Mouse (Mus musculus): ENCODE data around the gene Lrrc75b. TPM values are rescaled to one million over a fixed set of nuclear protein-coding genes. Genes with fewer than 3 reads are reported as not detected.

Gene Lrrc75b
- polyA plus RNA-seq, 1 experiment, result 1.1 TPM

- no peak overlapping the region for H3K4me2 ChIP-seq (ENCODE audit: low read depth)
- TF ChIP-seq SRF (IDR thresholded peaks at IDR 0.05; ENCODE audit: control insufficient read depth, insufficient read length, low read depth) (no peak), MYOG (IDR thresholded peaks at IDR 0.05; ENCODE audit: control insufficient read depth in 1 of 3, insufficient read depth in 1 of 3, insufficient read length in 2 of 3, low read depth in 2 of 3) (peak in 1 of 3 experiments; percentile 68), POLR2A (IDR thresholded peaks at IDR 0.05; ENCODE audit: insufficient read length, low read depth) (no peak), REST (IDR thresholded peaks at IDR 0.05; ENCODE audit: insufficient read depth, insufficient read length) (no peak), MYOD1 (IDR thresholded peaks at IDR 0.05; ENCODE audit: control insufficient read depth in 1 of 3, insufficient read length in 2 of 3, low read depth in 2 of 3) (peak in 1 of 3 experiments; percentile 61), TCF12 (IDR thresholded peaks at IDR 0.05; ENCODE audit: insufficient read depth, poor library complexity, severe bottlenecking) (no peak), E2F4 (IDR thresholded peaks at IDR 0.05; ENCODE audit: insufficient read depth) (no peak)
- H3K36me3 ChIP-seq (ENCODE audit: control insufficient read depth, insufficient read depth), result peaks cover 37% of the 10 kb centered on the region
- peaks cover 14% of the 10 kb centered on the region for H3K79me2 ChIP-seq (ENCODE audit: control insufficient read depth, insufficient read depth)
- H3K4me3 ChIP-seq, result no peak overlapping the region
- H3ac ChIP-seq (ENCODE audit: control insufficient read depth, insufficient read length), result no peak overlapping the region
- H3K27me3 ChIP-seq (ENCODE audit: control insufficient read depth, insufficient read depth, insufficient read length), result no peaks in the 10 kb centered on the region
These were observed 24.0 kb downstream of the Lrrc75b start for GRCm38 (mm10) chr10:75536123-75536522.

GRCm38 (mm10) chr10:75535423-75535822 lies 24.7 kb downstream of the Lrrc75b start:
- Histone ChIP-seq H3K27me3 (ENCODE audit: control insufficient read depth, insufficient read depth, insufficient read length) (no peaks in the 10 kb centered on the region), H3ac (ENCODE audit: control insufficient read depth, insufficient read length) (no peak overlapping the region), H3K4me3 (no peak overlapping the region), H3K79me2 (ENCODE audit: control insufficient read depth, insufficient read depth) (peaks cover 21% of the 10 kb centered on the region), H3K36me3 (ENCODE audit: control insufficient read depth, insufficient read depth) (peaks cover 37% of the 10 kb centered on the region), H3K4me2 (ENCODE audit: low read depth) (no peak overlapping the region)
- no peak for TF ChIP-seq MYOG (IDR thresholded peaks at IDR 0.05; ENCODE audit: control insufficient read depth in 1 of 3, insufficient read depth in 1 of 3, insufficient read length in 2 of 3, low read depth in 2 of 3)
- no peak for TF ChIP-seq MAX (IDR thresholded peaks at IDR 0.05; ENCODE audit: low read depth)
- TF ChIP-seq MYOD1 (IDR thresholded peaks at IDR 0.05; ENCODE audit: control insufficient read depth in 1 of 3, insufficient read length in 2 of 3, low read depth in 2 of 3), result no peak
- TF ChIP-seq E2F4 (IDR thresholded peaks at IDR 0.05; ENCODE audit: insufficient read depth), result no peak
- no peak for TF ChIP-seq TCF3 (IDR thresholded peaks at IDR 0.05; ENCODE audit: insufficient read length, low read depth)
- no peak for TF ChIP-seq SRF (IDR thresholded peaks at IDR 0.05; ENCODE audit: control insufficient read depth, insufficient read length, low read depth)
- TF ChIP-seq CEBPB (IDR thresholded peaks at IDR 0.05; ENCODE audit: insufficient read depth, poor library complexity, severe bottlenecking), result no peak
- no peak for TF ChIP-seq USF1 (IDR thresholded peaks at IDR 0.05; ENCODE audit: low read depth)
- TF ChIP-seq POLR2A (IDR thresholded peaks at IDR 0.05; ENCODE audit: insufficient read length, low read depth), result no peak
- TF ChIP-seq TCF12 (IDR thresholded peaks at IDR 0.05; ENCODE audit: insufficient read depth, poor library complexity, severe bottlenecking), result no peak
- TF ChIP-seq POLR2AphosphoS2 (IDR thresholded peaks at IDR 0.05; ENCODE audit: insufficient read length, low read depth), result no peak
- TF ChIP-seq REST (IDR thresholded peaks at IDR 0.05; ENCODE audit: insufficient read depth, insufficient read length), result no peak

- H3K27me3 ChIP-seq (ENCODE audit: control insufficient read depth, insufficient read depth, insufficient read length), result no peaks in the 10 kb centered on the region
- no peak for TF ChIP-seq CEBPB (IDR thresholded peaks at IDR 0.05; ENCODE audit: insufficient read depth, poor library complexity, severe bottlenecking)
- TF ChIP-seq REST (IDR thresholded peaks at IDR 0.05; ENCODE audit: insufficient read depth, insufficient read length), result no peak
- TF ChIP-seq TCF3 (IDR thresholded peaks at IDR 0.05; ENCODE audit: insufficient read length, low read depth), result no peak
- no peak for TF ChIP-seq MYOG (IDR thresholded peaks at IDR 0.05; ENCODE audit: control insufficient read depth in 1 of 3, insufficient read depth in 1 of 3, insufficient read length in 2 of 3, low read depth in 2 of 3)
- TF ChIP-seq MAX (IDR thresholded peaks at IDR 0.05; ENCODE audit: low read depth), result no peak
- no peak for TF ChIP-seq SRF (IDR thresholded peaks at IDR 0.05; ENCODE audit: control insufficient read depth, insufficient read length, low read depth)
- TF ChIP-seq POLR2AphosphoS2 (IDR thresholded peaks at IDR 0.05; ENCODE audit: insufficient read length, low read depth), result no peak
- TF ChIP-seq USF1 (IDR thresholded peaks at IDR 0.05; ENCODE audit: low read depth), result no peak
- TF ChIP-seq E2F4 (IDR thresholded peaks at IDR 0.05; ENCODE audit: insufficient read depth), result no peak
- H3K79me2 ChIP-seq (ENCODE audit: control insufficient read depth, insufficient read depth), result peaks cover 26% of the 10 kb centered on the region
These were observed 25.2 kb downstream of the Lrrc75b start for GRCm38 (mm10) chr10:75534934-75535333.

GRCm38 (mm10) chr10:75534216-75534615 lies 25.9 kb downstream of the Lrrc75b start:
- Histone ChIP-seq H3K36me3 (ENCODE audit: control insufficient read depth, insufficient read depth) (peaks cover 37% of the 10 kb centered on the region), H3K79me2 (ENCODE audit: control insufficient read depth, insufficient read depth) (peaks cover 31% of the 10 kb centered on the region), H3ac (ENCODE audit: control insufficient read depth, insufficient read length) (no peak overlapping the region), H3K27me3 (ENCODE audit: control insufficient read depth, insufficient read depth, insufficient read length) (no peaks in the 10 kb centered on the region), H3K4me3 (no peak overlapping the region), H3K4me2 (ENCODE audit: low read depth) (no peak overlapping the region)
- TF ChIP-seq E2F4 (IDR thresholded peaks at IDR 0.05; ENCODE audit: insufficient read depth) (no peak), POLR2A (IDR thresholded peaks at IDR 0.05; ENCODE audit: insufficient read length, low read depth) (no peak), USF1 (IDR thresholded peaks at IDR 0.05; ENCODE audit: low read depth) (no peak), MYOG (IDR thresholded peaks at IDR 0.05; ENCODE audit: control insufficient read depth in 1 of 3, insufficient read depth in 1 of 3, insufficient read length in 2 of 3, low read depth in 2 of 3) (no peak), MYOD1 (IDR thresholded peaks at IDR 0.05; ENCODE audit: control insufficient read depth in 1 of 3, insufficient read length in 2 of 3, low read depth in 2 of 3) (no peak), MAX (IDR thresholded peaks at IDR 0.05; ENCODE audit: low read depth) (no peak), TCF12 (IDR thresholded peaks at IDR 0.05; ENCODE audit: insufficient read depth, poor library complexity, severe bottlenecking) (no peak), SRF (IDR thresholded peaks at IDR 0.05; ENCODE audit: control insufficient read depth, insufficient read length, low read depth) (no peak), POLR2AphosphoS2 (IDR thresholded peaks at IDR 0.05; ENCODE audit: insufficient read length, low read depth) (no peak), REST (IDR thresholded peaks at IDR 0.05; ENCODE audit: insufficient read depth, insufficient read length) (no peak), TCF3 (IDR thresholded peaks at IDR 0.05; ENCODE audit: insufficient read length, low read depth) (no peak), CEBPB (IDR thresholded peaks at IDR 0.05; ENCODE audit: insufficient read depth, poor library complexity, severe bottlenecking) (no peak)

More at GRCm38 (mm10) chr10:75534934-75535333, 25.2 kb downstream of the Lrrc75b start:
- no peak overlapping the region for H3K4me2 ChIP-seq (ENCODE audit: low read depth)
- H3K4me3 ChIP-seq, result no peak overlapping the region
- no peak overlapping the region for H3ac ChIP-seq (ENCODE audit: control insufficient read depth, insufficient read length)
- H3K36me3 ChIP-seq (ENCODE audit: control insufficient read depth, insufficient read depth), result peaks cover 37% of the 10 kb centered on the region

Data from myocyte (in vitro differentiated cells).